ENCODE assay signal across 8 mouse cellular contexts in the genomic region with DNA sequence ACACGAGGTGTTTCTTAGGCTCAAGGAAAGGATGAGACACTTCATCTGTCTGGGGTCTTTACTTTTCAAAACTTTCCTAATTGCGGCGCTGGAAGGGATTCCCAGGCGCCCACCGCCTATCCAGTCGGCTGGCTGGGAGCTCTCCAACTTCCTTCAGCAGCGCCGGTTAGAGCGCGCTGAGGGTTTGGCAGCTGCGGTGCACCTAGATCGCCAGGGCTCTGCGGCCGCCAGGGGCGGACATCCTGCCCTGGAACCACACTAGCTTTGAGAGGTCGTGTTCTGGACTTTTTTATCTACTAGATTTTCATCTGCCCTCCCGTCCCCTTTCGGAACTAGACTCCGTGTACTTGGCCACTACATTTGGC. TPM values are rescaled to one million over a fixed set of nuclear protein-coding genes. Genes with fewer than 3 reads are reported as not detected.
DNase-seq lines count a peak whose midpoint lies in the region; ATAC-seq and TF ChIP-seq lines count a peak whose summit lies in the region.

No protein-coding gene starts in this region.

- H3K27me3 ChIP-seq in ES-Bruce4 (ENCODE audit: control insufficient read depth, insufficient read depth, low read length, poor library complexity, severe bottlenecking) = peaks cover 10% of the 10 kb centered on the region
- peaks cover 42% of the 10 kb centered on the region for H3K27me3 ChIP-seq in forebrain, embryonic 10.5 days (ENCODE audit: poor library complexity, severe bottlenecking)
- H3K27me3 ChIP-seq in heart, embryonic 16.5 days (ENCODE audit: control insufficient read depth, insufficient read depth, low read length) = peaks cover 32% of the 10 kb centered on the region

- no peaks in the 10 kb centered on the region for H3K4me1 ChIP-seq in ES-Bruce4 (ENCODE audit: control insufficient read depth, insufficient read depth, low read length)
- peaks cover 12% of the 10 kb centered on the region; the same call in 1 of the 2 replicates for H3K4me1 ChIP-seq in bone marrow macrophage, adult 2 months (ENCODE audit: control insufficient read depth, insufficient read depth, low read length)
- H3K4me1 ChIP-seq in forebrain, embryonic 10.5 days = peaks cover 24% of the 10 kb centered on the region
- peaks cover 5% of the 10 kb centered on the region; the same call in 1 of the 2 replicates for H3K4me1 ChIP-seq in heart, embryonic 16.5 days (ENCODE audit: control insufficient read depth, insufficient read depth, low read length)

- TF ChIP-seq EP300 in ES-Bruce4 (IDR thresholded peaks at IDR 0.05; ENCODE audit: insufficient read depth, low read depth, low read length) = no peak

- H3K4me2 ChIP-seq in heart, embryonic 16.5 days (ENCODE audit: low read depth, low read length) = peak overlapping the region; percentile 97

- TF ChIP-seq CTCF in ES-Bruce4 (IDR thresholded peaks at IDR 0.05; ENCODE audit: low read depth, low read length) = peak; percentile 34
- no peak for TF ChIP-seq CTCF in bone marrow macrophage, adult 2 months (IDR thresholded peaks at IDR 0.05; ENCODE audit: low read depth, low read length)

- no peaks in the 10 kb centered on the region for H3K36me3 ChIP-seq in ES-Bruce4 (ENCODE audit: control insufficient read depth, insufficient read depth, low read length, poor library complexity, severe bottlenecking)
- no peaks in the 10 kb centered on the region for H3K36me3 ChIP-seq in forebrain, embryonic 10.5 days (replicated peaks)
- no peaks in the 10 kb centered on the region for H3K36me3 ChIP-seq in heart, embryonic 16.5 days (ENCODE audit: control insufficient read depth, insufficient read depth)

- ATAC-seq in heart, embryonic 16.5 days (replicated peaks; ENCODE audit: extremely low read depth, insufficient read depth, low FRiP score) = peak; percentile 65

- no peaks in the 10 kb centered on the region for H3K9me3 ChIP-seq in ES-Bruce4 (replicated peaks; ENCODE audit: control insufficient read depth, insufficient read depth, low read length, poor library complexity, severe bottlenecking)
- no peaks in the 10 kb centered on the region for H3K9me3 ChIP-seq in forebrain, embryonic 10.5 days
- no peaks in the 10 kb centered on the region for H3K9me3 ChIP-seq in heart, embryonic 16.5 days (replicated peaks; ENCODE audit: control insufficient read depth, low read length)

- 2% methylated on average over 19 of the region's 19 CpGs for WGBS in forebrain, embryonic 10.5 days
- WGBS in heart, embryonic 16.5 days = 1% methylated on average over 19 of the region's 19 CpGs

- no peak for TF ChIP-seq POLR2A in ES-Bruce4 (IDR thresholded peaks at IDR 0.05; ENCODE audit: insufficient read depth, low read length)
- TF ChIP-seq POLR2A in bone marrow macrophage, adult 2 months (IDR thresholded peaks at IDR 0.05; ENCODE audit: borderline replicate concordance, low read depth, low read length) = no peak

- peak; percentile 54 for DNase-seq in forebrain, embryonic 10.5 days (ENCODE audit: extremely low spot score, low spot score)
- peak; percentile 53 for DNase-seq in kidney, postnatal 14 days
- peak; percentile 58 to 70 for DNase-seq in lung, postnatal 4 days
- peak; percentile 33 for DNase-seq in right cerebral cortex, adult 18-20 months
- DNase-seq in spleen, postnatal 4 days (ENCODE audit: low spot score in 2 of 2) = no peak

- H3K4me3 ChIP-seq in ES-Bruce4 (ENCODE audit: low read depth, low read length) = peak overlapping the region; percentile 86
- peak overlapping the region; percentile 54 for H3K4me3 ChIP-seq in bone marrow macrophage, adult 2 months (ENCODE audit: insufficient read depth, low read length)
- peak overlapping the region; percentile 87 for H3K4me3 ChIP-seq in forebrain, embryonic 10.5 days
- peak overlapping the region; percentile 81 for H3K4me3 ChIP-seq in heart, embryonic 16.5 days (ENCODE audit: low read length)

- no peak overlapping the region for H3K27ac ChIP-seq in ES-Bruce4 (ENCODE audit: insufficient read depth, low read length)
- no peak overlapping the region for H3K27ac ChIP-seq in bone marrow macrophage, adult 2 months (ENCODE audit: insufficient read depth, low read depth, low read length)
- H3K27ac ChIP-seq in forebrain, embryonic 10.5 days = no peak overlapping the region
- H3K27ac ChIP-seq in heart, embryonic 16.5 days (ENCODE audit: low read length) = no peak overlapping the region

- H3K9ac ChIP-seq in ES-Bruce4 (ENCODE audit: low read depth, poor library complexity, severe bottlenecking) = no peak overlapping the region
- no peak overlapping the region for H3K9ac ChIP-seq in heart, embryonic 16.5 days (ENCODE audit: low read length)

RNA-seq across cellular contexts. Expression of a gene that starts 1.3 kb away (rescaled TPM):
- polyA plus RNA-seq in ES-Bruce4 (2011; ENCODE audit: insufficient read depth, insufficient read length, low read depth, missing spikeins) = 0.67 and 0.84 TPM in 2 replicates
- polyA plus RNA-seq in bone marrow macrophage, adult 2 months (2012; ENCODE audit: insufficient read depth, insufficient read length, missing spikeins) = 0.23 TPM in 1 of 2 replicates, not detected in the other
- polyA plus RNA-seq in forebrain, embryonic 10.5 days (2016; fragmentation: Nextera tagmentation; extraction: Ambion mirVana) = 0.53 and 0.62 TPM in 2 replicates
- 0.11 and 0.49 TPM in 2 replicates for polyA plus RNA-seq in heart, embryonic 16.5 days (2015; fragmentation: Nextera tagmentation; extraction: Ambion mirVana)

Comparison
In these comparisons a context has a peak if more than half of its experiments do, and no peak if none do; other contexts are left out.
1. DNase-seq: peak in forebrain, embryonic 10.5 days (single experiment), kidney, postnatal 14 days (single experiment), lung, postnatal 4 days (2 of 2) and right cerebral cortex, adult 18-20 months (single experiment); none in spleen, postnatal 4 days (0 of 2).
2. Peak in every context shown above with its lines, with median percentiles within 50 percentile points of each other: H3K4me3 ChIP-seq.